Mouse (Mus musculus) liver, adult 2 months (tissue): ENCODE results near the gene Gsg1l2. TPM values are rescaled to one million over a fixed set of nuclear protein-coding genes. Genes with fewer than 3 reads are reported as not detected.

ENCODE experiments used
- DNase-seq: peaks from one replicate; pipeline ENCODE4 v3.0.0-alpha.2; 2011; ENCODE audit warnings: low read depth, low spot score; ENCODE audit errors: extremely low read depth
- H3K27ac ChIP-seq: fragments of 200-500 bp; replicated peaks from 2 replicates; pipeline ENCODE4 v1.5.1; 2012; ENCODE audit warnings: low read depth, mild to moderate bottlenecking, control low read depth, inconsistent platforms, low read length; ENCODE audit not compliant: insufficient read depth
- H3K27me3 ChIP-seq: fragments of 200-500 bp; 2 replicates; pipeline ENCODE4 v1.6.1; 2012; ENCODE audit warnings: mild to moderate bottlenecking, moderate library complexity, low read length, inconsistent platforms; ENCODE audit not compliant: control insufficient read depth, insufficient read depth
- H3K36me3 ChIP-seq: fragments of 200-500 bp; 2 replicates; pipeline ENCODE4 v1.6.1; 2012; ENCODE audit warnings: low read length, inconsistent platforms; ENCODE audit not compliant: control insufficient read depth, insufficient read depth
- H3K4me1 ChIP-seq: fragments of 200-500 bp; 2 replicates; pipeline ENCODE4 v1.6.1; 2011; ENCODE audit warnings: low read length; ENCODE audit not compliant: control insufficient read depth, insufficient read depth
- H3K4me3 ChIP-seq: fragments of 200-500 bp; 2 replicates; pipeline ENCODE4 v1.5.1; 2011; ENCODE audit warnings: low read depth, mild to moderate bottlenecking, control low read depth, low read length, moderate library complexity; ENCODE audit not compliant: insufficient read depth
- H3K79me2 ChIP-seq: fragments of 200-500 bp; 2 replicates; pipeline ENCODE4 v1.6.1; 2012; ENCODE audit warnings: inconsistent platforms, mild to moderate bottlenecking, low read length, moderate library complexity; ENCODE audit not compliant: control insufficient read depth, insufficient read depth
- H3K9ac ChIP-seq: fragments of 200-500 bp; 2 replicates; pipeline ENCODE4 v1.6.1; 2012; ENCODE audit warnings: low read depth, mild to moderate bottlenecking, control low read depth, inconsistent platforms, low read length
- CTCF ChIP-seq: fragments of 200-500 bp; IDR thresholded peaks from 2 replicates; pipeline ENCODE4 v1.5.1; 2011; ENCODE audit warnings: low read depth, low read length, control low read depth
- POLR2A ChIP-seq: fragments of 200-500 bp; IDR thresholded peaks from 2 replicates; pipeline ENCODE4 v1.6.1; 2011; ENCODE audit warnings: low read length, control low read depth; ENCODE audit not compliant: insufficient read depth; ENCODE audit errors: extremely low read depth
- WGBS: fragments of 180-500 bp; shearing (Covaris S2); methylation state at CpG from one replicate; pipeline ENCODE4 v1.1.7; 2018; 5-methylcytosine and 5-hydroxymethylcytosine counted together
- polyA plus RNA-seq: library from polyadenylated mRNA; depleted of rRNA; stranded (reverse); fragments of >200 nt; gene quantifications from 2 replicates; pipeline ENCODE4 v1.2.3, GENCODE M21; 2012
- total RNA-seq: library from RNA; depleted of rRNA; stranded (reverse); fragments of >200 nt; gene quantifications from 2 replicates; pipeline ENCODE4 v1.2.3, GENCODE M21; 2014

The Gsg1l2 gene
- total and polyA plus RNA-seq, 2 experiments, result not detected

GRCm38 (mm10) chr11:67805538-67805937 is 31.1 kb downstream of the Gsg1l2 start:
- no peak for TF ChIP-seq POLR2A
- TF ChIP-seq CTCF, result peak; percentile 33; the same call in 1 of the 2 replicates
- Histone ChIP-seq H3K36me3 (no peaks in the 10 kb centered on the region), H3K4me3 (no peak overlapping the region), H3K4me1 (no peaks in the 10 kb centered on the region), H3K79me2 (no peaks in the 10 kb centered on the region), H3K27me3 (no peaks in the 10 kb centered on the region), H3K9ac (no peak overlapping the region), H3K27ac (no peak overlapping the region)
- WGBS, result 97% methylated on average over 1 of the region's 1 CpGs
- no peak for DNase-seq

- H3K4me1 ChIP-seq, result no peaks in the 10 kb centered on the region
- no peaks in the 10 kb centered on the region for H3K27me3 ChIP-seq
- H3K9ac ChIP-seq, result no peak overlapping the region
- no peaks in the 10 kb centered on the region for H3K36me3 ChIP-seq
- DNase-seq, result no peak
- 75% methylated on average over 11 of the region's 11 CpGs for WGBS
- TF ChIP-seq CTCF (no peak), POLR2A (no peak)
- no peaks in the 10 kb centered on the region for H3K79me2 ChIP-seq
- H3K4me3 ChIP-seq, result no peak overlapping the region
- H3K27ac ChIP-seq, result no peak overlapping the region
Measured at GRCm38 (mm10) chr11:67806832-67807597, 32.6 kb downstream of the Gsg1l2 start.

GRCm38 (mm10) chr11:67808051-67808450 is 33.6 kb downstream of the Gsg1l2 start:
- H3K79me2 ChIP-seq, result no peaks in the 10 kb centered on the region
- no peak for DNase-seq
- no peak overlapping the region for H3K27ac ChIP-seq
- H3K4me1 ChIP-seq, result no peaks in the 10 kb centered on the region
- WGBS, result 77% methylated on average over 5 of the region's 5 CpGs
- H3K36me3 ChIP-seq, result no peaks in the 10 kb centered on the region
- H3K9ac ChIP-seq, result no peak overlapping the region
- H3K27me3 ChIP-seq, result no peaks in the 10 kb centered on the region
- TF ChIP-seq CTCF (no peak), POLR2A (no peak)
- H3K4me3 ChIP-seq, result no peak overlapping the region

GRCm38 (mm10) chr11:67811535-67811934 is 37.1 kb downstream of the Gsg1l2 start:
- Histone ChIP-seq H3K36me3 (no peaks in the 10 kb centered on the region), H3K27me3 (no peaks in the 10 kb centered on the region), H3K79me2 (no peaks in the 10 kb centered on the region), H3K4me3 (no peak overlapping the region), H3K27ac (no peak overlapping the region), H3K9ac (no peak overlapping the region), H3K4me1 (no peaks in the 10 kb centered on the region)
- WGBS, result 64% methylated on average over 6 of the region's 6 CpGs
- no peak for DNase-seq
- TF ChIP-seq CTCF (no peak), POLR2A (no peak)

- H3K79me2 ChIP-seq, result no peaks in the 10 kb centered on the region
- no peaks in the 10 kb centered on the region for H3K36me3 ChIP-seq
- H3K4me1 ChIP-seq, result no peaks in the 10 kb centered on the region
- DNase-seq, result no peak
- H3K4me3 ChIP-seq, result no peak overlapping the region
- no peak for TF ChIP-seq CTCF
- TF ChIP-seq POLR2A, result no peak
- H3K9ac ChIP-seq, result no peak overlapping the region
- 16% methylated on average over 5 of the region's 5 CpGs for WGBS
- no peak overlapping the region for H3K27ac ChIP-seq
- no peaks in the 10 kb centered on the region for H3K27me3 ChIP-seq
Measured at GRCm38 (mm10) chr11:67819604-67820003, 45.2 kb downstream of the Gsg1l2 start.

- no peak overlapping the region for H3K27ac ChIP-seq
- no peaks in the 10 kb centered on the region for H3K79me2 ChIP-seq
- H3K36me3 ChIP-seq, result no peaks in the 10 kb centered on the region
- H3K4me3 ChIP-seq, result no peak overlapping the region
- H3K9ac ChIP-seq, result no peak overlapping the region
- H3K27me3 ChIP-seq, result no peaks in the 10 kb centered on the region
- 24% methylated on average over 4 of the region's 4 CpGs for WGBS
- DNase-seq, result peak; percentile 3
- no peaks in the 10 kb centered on the region for H3K4me1 ChIP-seq
- peak; percentile 41; the same call in 1 of the 2 replicates for TF ChIP-seq CTCF
- TF ChIP-seq POLR2A, result no peak
Measured at GRCm38 (mm10) chr11:67820221-67820620, 45.8 kb downstream of the Gsg1l2 start.
